Mouse (Mus musculus): ENCODE measurements around the gene Fbxl12.
A peak's percentile ranks its signal among the peaks of the same experiment; 100 is the strongest.
"Not testable (repeated sequence)": the region's sequence is repeated elsewhere in the genome, so short reads cannot be mapped to it uniquely, and the experiment has no call there.

Fbxl12 gene

DNA sequence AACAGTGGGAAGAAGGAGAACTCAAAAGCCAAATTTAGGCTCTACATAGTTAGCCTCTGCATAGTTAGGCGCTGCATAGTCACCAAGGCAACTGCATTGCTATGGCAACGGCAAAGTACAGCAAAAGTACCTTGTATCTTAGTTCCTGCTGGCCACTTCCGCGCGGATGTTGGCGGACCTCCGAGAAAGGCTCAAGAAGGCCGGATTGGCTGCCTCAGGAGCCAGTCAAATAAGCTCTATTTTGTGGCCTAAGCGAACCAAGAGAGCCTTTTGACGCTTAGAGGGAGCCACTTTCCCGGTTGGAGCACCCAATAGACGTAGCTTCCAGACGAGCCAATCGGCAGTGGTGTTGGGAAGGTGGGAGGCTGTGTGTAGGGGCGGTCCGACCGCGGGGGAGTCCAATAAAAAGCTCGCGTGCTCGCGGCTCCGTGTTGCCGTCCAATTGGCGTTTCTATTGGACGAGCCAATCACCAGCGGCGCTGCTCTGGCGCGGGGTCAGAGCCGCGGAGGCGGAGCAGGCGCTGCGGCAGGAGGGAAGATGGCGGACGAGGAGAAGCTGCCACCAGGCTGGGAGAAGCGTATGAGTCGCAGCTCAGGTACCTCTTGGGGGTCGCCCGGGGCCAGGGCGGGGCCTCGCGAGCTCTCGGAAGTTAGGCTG lies 7.2 kb upstream of the Fbxl12 start, which contains the start of gene Pin1:
Gene Pin1, plus strand, starts transcription at position 494 of the 658 bp plus-strand sequence.
- peak; percentile 99 for DNase-seq

GRCm38 (mm10) chr9:20645121-20645520 lies 554 bp upstream of the Fbxl12 start:
- no peak for DNase-seq

GRCm38 (mm10) chr9:20643781-20644180 lies 786 bp downstream of the Fbxl12 start:
- DNase-seq = no peak

DNA sequence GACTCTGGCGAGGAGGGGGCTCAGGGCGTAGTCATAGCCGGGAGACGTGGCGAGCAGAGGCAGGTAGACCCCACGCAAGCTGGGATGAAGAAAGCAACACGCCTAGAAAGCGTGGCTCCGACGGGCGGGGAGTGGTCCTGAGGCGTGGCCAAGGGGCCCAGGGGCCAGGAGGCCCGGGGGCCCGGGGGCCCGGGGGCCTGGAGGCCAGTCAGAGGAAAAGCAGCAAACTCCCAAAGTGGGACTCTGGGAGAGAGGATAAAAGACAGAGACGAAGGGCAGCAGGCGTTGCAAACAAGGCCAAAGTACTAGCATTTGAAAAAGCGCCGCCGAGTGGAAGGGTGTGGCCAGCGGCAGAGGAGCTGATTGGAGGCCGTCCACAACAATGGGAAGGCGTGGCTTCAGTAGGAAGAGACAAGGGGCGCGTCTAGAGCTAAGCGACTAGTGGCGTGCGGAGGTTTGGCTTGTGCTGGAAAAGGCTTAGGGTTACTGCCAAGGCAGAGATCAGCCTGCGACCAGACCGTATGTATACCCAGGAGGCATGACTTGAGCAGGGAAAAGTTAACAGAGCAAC lies 1.6 kb downstream of the Fbxl12 start:
- no peak for DNase-seq

DNA sequence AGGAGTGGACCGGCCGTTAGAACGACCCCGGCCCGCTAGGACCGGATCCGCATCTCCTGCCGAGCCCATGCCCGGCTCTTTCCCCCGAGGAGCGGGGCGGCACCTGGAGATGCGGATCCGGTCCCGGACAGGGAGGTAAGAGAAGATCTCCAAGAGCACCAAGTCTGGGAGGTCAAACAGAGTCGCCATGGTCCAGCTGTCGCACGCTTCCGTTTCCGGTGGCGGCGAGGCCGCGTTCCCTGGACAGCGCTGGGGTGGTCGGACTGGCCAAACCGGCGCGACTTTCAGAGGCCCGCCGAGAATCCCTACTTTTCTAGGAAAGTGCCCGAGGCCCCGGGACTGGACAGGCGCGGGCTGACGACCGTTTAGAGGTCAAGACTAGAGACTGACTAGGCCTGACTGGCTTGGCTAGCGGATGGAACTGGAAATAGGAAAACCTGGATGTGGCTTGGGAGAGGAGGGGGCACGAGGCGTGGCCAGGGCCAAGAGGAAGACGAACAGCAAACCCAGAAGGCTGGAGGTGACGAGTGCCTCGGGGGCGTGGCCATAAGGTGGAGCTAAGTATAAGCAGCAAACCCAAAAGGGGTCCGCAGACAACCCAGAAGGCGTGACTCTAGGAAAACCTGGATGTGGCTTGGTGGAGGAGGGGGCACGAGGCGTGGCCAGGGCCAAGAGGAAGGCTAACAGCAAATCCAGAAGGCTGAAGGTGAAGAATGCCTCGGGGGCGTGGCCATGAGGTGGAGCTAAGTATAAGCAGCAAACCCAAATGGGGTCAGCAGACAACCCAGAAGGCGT lies 2.3 kb downstream of the Fbxl12 start, which contains the start of gene Ubl5:
Gene Ubl5, plus strand, starts transcription at position 778 of the 795 bp plus-strand sequence.
- no peak for DNase-seq

DNA sequence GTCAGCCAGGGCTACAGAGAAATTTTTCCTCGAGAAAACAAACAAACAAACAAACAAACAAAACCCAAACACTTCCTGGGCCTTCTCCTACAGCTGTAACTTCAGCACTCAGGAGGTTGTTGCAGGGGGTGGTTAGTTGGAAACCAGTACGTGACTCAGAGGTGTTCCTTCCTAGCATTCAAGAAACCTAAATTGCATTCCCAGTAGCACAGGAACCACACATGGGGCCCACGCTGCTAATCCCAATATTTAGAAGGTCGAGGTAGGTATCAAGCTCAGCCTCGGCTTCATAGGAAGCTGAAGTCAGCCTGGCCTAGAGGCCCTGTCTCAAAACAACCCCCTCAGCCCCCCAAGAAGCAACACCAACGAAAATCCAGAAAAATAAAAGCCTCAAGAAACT lies 3.1 kb downstream of the Fbxl12 start:
- no peak for DNase-seq

GRCm38 (mm10) chr9:20639486-20639885 lies 5.1 kb downstream of the Fbxl12 start:
- no peak for DNase-seq

DNA sequence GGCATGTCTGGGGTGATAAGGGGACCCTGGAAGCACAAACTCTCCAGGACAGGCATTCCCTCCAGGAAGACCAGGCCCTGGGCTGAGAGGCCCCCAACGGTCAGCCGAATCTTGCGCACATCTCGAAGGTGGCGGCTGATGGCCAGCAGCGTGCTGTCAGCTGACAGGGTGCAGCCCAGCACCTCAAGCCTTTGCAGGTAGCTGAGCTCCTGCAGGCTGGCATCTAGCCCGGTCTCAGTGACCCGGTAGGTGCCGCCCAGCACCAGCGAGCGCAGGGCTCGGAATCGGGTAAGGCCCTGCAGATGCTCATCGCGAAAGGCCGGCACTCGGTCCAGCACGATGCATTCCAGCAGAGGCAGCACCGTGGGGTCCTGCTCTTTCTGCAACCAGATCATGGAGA lies 6.0 kb downstream of the Fbxl12 start:
- no peak for DNase-seq

GRCm38 (mm10) chr9:20636790-20637189 lies 7.8 kb downstream of the Fbxl12 start:
- DNase-seq = no peak

DNA sequence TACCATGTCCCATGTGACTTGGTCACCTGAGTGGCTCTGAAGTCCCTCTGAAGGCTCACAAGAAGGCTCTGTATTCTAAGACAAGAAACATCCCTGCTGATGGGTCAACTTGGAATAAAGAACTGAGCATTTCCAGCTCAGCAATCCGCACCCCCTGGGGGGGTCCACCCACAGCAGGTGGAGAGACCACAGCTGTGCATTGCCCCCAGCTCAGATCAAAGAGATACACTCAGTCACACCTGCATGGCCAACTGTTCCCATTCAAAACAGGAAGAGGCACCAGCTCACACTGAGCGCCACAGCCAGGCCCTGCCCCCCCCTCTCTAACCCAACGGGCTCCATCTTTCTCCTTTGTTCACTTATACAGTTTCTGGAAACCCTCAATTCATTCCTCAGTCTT lies 8.3 kb downstream of the Fbxl12 start:
- DNase-seq = no peak

- not testable (repeated sequence) for DNase-seq
Measured at GRCm38 (mm10) chr9:20635676-20636075, 8.9 kb downstream of the Fbxl12 start.

- DNase-seq = no peak
Measured at GRCm38 (mm10) chr9:20631332-20631731, 13.2 kb downstream of the Fbxl12 start.

GRCm38 (mm10) chr9:20616685-20617084 lies 27.9 kb downstream of the Fbxl12 start:
- DNase-seq = no peak

DNA sequence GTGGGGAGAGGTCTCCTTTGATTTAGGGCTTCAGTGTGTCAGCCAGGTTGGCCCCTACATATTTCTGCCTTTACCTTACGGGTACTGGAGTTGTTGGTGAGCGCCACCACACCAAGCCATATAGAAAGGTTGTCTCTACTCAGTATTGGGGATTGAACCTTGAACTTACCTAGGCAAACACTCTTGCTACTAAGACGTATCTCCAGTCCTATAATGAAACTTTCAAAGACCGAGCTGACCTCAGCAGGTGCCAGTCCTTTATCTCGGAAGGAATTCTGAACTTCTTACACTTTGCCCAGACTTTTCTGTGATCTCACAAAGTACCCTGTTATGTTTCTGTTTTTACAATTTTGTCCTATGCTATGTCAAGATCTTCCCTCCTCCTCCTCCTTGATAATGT lies 32.6 kb downstream of the Fbxl12 start:
- DNase-seq = no peak

DNA sequence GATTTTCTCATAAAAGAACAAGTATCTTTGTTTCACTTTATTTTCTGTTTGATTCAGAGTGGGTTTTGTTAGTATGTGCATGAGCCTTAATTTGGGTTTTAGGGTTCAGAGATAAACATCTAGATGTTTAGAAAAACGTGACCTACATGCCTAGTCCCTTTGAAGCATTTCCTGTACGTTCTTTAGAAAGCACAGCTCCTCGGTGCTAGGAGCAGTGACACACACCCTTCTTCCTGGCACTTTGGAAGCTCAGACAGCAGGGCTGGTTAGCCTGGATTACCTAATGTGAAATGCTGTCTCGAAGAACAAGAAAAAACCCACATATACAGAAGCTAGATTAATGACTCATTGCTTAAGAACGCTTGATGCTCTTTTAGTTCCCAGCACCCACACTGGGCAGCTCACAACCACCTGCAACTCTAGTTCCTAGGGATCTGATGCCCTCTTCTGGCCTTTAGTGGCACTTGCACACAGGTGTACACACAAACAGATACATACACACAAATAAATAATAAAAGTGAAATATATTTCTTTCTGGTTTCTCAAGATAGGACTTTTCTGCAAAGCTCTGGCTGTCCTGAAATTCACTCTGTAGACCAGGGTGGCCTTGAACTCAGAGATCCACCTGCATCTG lies 34.6 kb downstream of the Fbxl12 start:
- no peak for DNase-seq

DNA sequence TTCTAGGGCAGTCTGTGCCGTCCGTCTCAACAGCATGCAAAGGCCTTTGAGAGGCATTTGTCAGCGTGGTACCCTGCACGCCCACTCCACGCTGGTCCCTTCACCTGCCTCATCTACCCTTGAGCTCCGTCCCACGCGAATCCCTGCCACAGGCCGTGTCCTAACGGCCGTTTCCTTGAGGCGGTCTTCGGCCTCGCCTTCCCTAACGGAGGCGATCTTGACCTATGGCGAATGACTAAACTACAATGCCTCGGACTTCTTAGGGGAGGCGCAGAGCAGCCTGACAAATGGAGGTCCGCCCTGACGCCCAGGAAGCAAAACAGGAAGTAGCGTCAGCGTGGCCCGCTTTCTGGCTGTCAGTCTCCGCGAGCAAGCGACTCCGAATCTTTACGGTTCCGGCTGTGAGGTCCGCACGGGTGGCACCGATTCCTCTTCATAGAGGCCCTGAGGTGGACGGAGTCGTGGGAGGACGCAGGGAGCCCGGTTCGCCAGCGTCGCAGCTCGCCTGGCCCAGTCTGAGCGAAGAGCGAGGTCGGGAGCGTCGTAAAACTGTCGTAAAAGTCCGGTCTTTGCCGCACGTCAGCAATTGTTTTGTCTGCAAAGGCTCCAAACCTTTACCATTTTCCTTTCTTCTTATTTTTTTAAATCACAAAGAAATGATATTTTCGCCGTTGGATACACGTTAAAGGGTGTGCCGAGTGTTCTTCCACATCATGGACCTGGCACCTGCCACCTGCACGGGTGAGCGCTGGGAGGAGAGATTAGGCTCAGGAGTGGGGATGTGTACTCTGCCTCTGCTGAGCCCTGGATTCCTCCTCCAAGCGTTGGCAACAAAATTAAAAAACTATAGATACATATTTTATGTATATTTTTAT lies 37.2 kb downstream of the Fbxl12 start:
- peak; percentile 88 for DNase-seq

- no peak for DNase-seq
Measured at GRCm38 (mm10) chr9:20606269-20606668, 38.3 kb downstream of the Fbxl12 start.

DNA sequence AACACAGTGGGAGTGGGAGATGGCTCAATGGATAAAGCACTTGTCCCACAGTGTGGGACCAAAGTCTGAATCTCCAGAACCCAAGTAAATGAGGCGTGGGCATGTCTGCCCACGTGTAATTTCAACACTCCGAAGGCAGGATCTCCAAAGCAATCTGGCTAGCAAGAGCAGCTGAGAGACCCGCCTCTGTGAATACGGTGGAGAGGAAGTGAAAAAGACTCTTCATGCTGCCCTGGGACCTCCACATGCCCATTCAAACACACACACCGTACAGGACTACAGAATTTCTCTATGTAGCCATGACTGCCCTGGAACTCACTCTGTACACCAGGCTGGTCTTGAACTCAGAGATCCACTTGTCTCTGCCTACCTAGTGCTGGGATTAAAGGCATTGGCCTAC lies 43.3 kb downstream of the Fbxl12 start:
- DNase-seq = no peak

- DNase-seq = peak; percentile 100
Measured at GRCm38 (mm10) chr9:20581175-20581634, 63.4 kb downstream of the Fbxl12 start, which contains the start of gene Zfp846. Gene Zfp846, plus strand, starts transcription at chr9:20581291.

- no peak for DNase-seq
Measured at GRCm38 (mm10) chr9:20576591-20576990, 68.0 kb downstream of the Fbxl12 start.

GRCm38 (mm10) chr9:20571060-20571459 lies 73.5 kb downstream of the Fbxl12 start:
- no peak for DNase-seq

Measured in cerebellum, adult 9-10 months (tissue).